Mouse (Mus musculus): ENCODE data around the gene Gm9970.
"Not testable (repeated sequence)": the region's sequence is repeated elsewhere in the genome, so short reads cannot be mapped to it uniquely, and the experiment has no call there.

Gm9970 gene

GRCm38 (mm10) chr5:31221304-31221945, 19.6 kb downstream of the Gm9970 start:
- DNase-seq, result peak; percentile 40

- DNase-seq, result peak; percentile 97
Measured at GRCm38 (mm10) chr5:31220448-31221303, 20.4 kb downstream of the Gm9970 start, which contains the start of gene Ppm1g. Ppm1g (minus strand) TSS chr5:31220687.

DNA sequence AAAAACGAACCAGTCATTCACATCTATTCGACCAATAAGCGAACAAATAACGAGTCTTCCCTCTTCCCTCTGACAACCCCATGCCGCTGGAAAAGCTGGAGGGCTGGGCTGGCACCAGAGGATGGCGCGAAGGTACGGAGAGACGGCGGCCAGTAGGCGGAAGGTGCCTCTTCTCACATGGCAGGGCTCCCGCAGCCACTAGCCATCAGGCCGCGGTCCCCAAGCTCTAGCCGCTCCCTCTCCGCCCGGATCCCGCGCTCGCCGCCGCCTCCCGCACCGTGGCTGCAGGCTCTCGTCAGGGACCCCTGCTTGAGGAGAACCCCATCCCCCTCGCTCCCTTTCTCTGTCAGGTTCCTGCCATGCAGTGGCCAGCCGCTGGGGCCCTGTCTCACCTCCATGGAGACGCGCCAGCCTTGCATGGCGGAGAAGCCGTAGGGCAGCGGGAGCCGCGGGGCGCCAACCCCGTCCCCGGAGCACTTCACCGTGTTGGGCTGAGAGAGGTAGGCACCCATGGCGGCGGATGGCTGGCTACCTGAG, 21.1 kb downstream of the Gm9970 start:
- DNase-seq, result peak; percentile 63

DNA sequence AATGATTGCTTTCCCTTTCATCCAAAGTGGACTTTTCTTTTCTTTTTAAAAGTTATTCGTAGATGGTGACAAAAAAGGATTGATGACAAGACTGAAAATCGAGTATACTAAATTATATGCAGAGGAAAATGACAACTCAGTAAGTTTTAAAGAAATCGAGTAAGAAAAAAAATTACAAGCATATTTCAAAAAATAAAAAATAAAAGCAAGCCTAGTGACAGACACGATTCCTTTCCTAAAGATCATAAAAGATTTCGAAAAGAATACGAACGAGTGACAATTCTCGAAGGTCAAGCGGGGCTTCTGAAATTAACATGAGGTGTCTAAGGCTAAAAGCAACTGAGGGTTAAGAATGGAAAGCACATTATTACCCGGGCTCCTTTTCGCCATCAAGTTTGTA, 21.6 kb downstream of the Gm9970 start:
- DNase-seq, result no peak

- no peak for DNase-seq
Measured at GRCm38 (mm10) chr5:31219070-31219469, 22.0 kb downstream of the Gm9970 start.

DNA sequence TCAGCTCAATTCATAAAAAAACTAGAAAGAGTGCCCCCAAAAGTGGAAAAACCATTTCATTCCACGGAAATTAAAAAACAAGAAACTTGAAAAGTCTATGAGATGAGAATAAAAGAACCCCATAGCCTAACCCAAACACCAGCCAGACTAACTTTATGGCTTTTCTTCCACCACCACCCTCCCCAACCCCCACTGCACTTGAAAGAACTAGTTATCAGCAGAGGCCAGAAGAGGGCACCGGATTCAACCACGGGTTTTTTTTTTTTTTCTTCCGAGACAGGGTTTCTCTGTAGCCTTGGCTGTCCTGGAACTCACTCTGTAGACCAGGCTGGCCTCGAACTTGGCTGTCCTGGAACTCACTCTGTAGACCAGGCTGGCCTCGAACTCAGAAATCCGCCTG, 22.7 kb downstream of the Gm9970 start:
- DNase-seq, result no peak

GRCm38 (mm10) chr5:31216554-31216953, 24.5 kb downstream of the Gm9970 start:
- DNase-seq, result not testable (repeated sequence)

DNA sequence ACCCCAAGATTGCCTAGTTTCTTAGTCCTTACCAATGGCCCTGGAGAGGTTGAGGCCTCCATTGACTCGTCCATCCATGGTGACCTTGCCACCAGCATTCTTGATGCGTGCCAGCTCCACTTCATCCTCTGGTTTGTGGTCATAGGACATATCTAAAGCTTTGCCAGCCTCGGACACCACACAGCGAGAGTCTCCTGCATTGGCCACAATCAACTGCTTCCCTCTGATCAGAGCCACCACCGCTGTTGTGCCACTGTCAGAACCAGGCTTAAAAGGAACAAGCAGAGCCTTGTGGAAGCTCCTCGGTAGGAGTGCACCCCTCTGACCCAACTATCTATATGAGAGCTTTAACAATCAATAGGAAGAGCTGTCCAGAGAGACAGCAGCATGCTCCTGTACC, 36.6 kb downstream of the Gm9970 start:
- DNase-seq, result no peak

DNA sequence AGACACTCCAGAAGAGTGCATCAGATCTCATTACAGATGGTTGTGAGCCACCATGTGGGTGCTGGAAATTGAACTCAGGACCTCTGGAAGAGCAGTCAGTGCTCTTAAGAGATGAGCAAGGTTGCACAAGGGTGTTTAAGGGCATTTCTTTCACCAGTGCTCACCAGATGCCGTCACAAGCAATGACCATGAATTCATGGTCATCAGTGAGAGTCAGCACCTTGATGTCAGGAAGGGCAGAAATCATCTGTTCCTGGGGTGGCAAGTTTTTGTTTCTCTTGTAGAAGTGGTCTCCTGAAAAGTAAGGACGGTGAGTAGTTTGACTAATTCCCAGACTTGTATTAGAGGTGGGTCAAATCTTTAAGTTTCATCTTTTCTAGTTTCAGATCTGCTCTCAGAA, 37.2 kb downstream of the Gm9970 start:
- no peak for DNase-seq

DNA sequence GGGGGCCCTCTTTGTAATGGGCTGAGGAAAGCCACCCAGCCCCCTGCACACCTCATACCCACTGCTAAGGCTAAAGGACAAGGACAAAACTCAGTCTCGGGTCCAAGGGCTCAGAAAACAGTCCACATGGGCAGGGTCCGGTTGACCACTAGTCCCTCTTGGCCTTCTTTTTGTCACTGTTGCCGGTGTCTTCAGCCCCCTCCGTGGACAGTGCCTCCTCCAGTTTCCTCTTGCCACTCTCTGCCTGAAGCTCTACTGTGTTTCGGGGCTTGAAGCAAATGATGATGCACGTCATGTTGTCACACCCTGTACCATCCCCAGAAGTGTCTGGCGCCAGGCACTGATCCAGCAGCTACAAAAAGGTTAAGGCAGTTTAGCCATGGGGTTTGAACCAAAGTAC, 38.1 kb downstream of the Gm9970 start:
- DNase-seq, result no peak

DNA sequence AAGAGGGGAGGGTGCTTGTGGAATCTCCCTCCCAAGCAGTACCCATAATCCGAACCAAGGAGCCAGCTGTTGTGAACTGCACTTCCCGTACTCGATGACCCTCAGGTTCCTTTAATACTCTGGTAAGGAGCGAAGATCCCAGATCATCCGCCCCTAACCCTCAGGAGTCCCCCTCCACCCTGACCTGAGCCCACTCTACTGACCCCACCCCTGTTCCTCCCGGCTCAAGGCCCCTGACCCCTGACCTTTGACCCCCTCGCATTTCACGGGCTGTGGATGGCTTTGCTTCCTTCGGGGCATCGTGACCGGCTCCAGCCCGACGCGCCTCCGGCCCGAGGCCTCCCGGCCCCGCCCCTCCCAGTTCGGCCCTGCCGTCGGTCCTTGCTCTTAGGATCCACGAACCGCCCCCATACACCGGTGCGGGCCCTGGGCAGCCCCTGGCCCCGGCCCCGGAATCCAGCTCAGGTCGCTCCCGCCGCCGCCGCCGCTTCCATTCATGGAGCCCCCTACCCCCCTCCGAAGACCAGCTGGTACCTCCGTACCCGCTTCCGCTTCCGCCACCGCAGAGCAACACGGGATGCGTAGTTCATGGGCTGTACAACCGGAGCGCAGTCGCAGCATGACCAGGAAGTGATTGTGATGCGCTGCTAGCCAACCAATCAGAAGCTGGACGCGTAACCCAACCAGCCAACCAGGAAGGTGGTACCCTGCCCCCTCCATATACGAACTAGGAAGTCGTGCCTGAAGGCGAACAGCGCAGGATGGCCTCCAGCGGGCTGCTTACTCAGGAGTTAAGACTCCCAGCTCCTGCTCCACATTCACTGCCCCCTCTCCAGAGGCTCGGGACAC, 39.1 kb downstream of the Gm9970 start, which contains the start of gene Zfp513:
Gene Zfp513 (minus strand): TSS at position 562 of the 849 bp plus-strand sequence.
- DNase-seq, result peak; percentile 91

DNA sequence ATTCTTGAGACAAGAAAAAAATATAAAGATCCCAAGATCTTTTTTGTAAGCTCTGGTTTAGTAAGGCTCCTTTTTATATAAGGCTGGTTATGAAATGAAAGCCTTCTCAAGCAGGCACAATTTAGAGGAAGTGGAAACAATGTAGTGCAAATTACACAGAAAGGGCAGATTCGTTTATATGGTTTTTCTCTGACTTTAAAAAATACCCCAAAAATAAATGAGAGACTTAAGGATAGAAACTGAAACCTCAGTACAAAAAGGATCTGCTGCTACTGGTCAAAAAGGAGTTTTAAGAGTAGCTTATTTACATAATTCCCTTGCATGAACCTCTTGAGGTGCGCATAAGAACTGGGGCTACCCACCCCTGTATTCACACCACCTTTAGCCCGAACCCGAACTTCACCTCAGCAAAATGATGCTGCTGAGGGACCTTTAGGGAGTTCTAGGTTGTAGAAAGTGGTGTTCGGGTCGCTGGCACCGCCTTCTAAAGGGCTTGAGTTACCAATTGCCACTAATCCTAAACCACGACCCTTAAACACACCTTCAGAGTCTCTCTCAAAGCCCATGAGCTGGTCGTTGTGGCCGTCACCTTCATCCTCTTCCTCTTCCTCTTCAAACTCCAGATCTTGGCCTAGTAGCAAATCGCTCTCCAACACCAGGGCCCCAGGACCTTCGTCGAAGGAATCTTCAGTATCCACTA, 39.8 kb downstream of the Gm9970 start:
- no peak for DNase-seq

DNA sequence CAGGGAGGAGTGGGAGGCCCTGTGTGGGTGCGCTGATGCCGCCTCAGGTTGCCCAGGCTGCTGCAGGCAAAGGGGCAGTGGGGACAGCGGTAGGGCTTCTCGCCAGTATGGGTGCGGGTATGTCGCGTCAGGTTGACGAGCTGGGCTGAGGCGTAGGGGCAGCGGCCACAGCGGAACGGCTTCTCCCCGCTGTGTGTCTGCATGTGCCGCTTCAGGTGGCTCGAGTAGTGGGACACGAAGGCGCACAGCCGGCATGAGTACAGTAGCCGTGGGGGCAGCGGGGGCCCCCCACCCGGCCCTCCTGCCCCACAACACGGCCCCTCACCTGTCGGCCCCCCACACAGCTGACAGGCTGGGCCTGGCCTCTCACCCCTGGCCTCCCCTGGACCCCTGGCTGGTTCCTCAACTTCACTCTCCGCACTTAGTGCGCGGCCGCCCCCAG, 40.7 kb downstream of the Gm9970 start:
- no peak for DNase-seq

DNA sequence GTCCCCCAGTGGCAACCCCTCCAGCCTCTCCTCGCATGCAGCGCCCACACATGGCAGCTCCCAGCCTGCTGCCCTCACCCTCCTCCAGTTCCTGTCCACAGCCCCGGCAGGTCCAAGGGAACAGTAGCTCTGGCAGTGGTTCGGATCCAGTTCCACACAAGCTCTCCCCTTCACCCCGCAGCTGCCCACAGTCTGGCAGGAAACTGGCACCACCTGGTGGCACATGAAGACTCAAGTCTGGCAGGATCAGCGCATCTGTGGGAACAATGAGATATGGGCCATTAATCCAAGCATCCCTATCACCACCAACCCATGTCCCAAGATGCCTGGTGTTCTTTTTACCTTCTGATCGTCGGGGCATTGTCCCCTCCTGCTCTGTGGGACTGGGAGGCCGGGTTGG, 41.1 kb downstream of the Gm9970 start:
- DNase-seq, result no peak

GRCm38 (mm10) chr5:31199321-31199892, 41.6 kb downstream of the Gm9970 start:
- no peak for DNase-seq

GRCm38 (mm10) chr5:31198616-31199320, 42.3 kb downstream of the Gm9970 start:
- no peak for DNase-seq

DNA sequence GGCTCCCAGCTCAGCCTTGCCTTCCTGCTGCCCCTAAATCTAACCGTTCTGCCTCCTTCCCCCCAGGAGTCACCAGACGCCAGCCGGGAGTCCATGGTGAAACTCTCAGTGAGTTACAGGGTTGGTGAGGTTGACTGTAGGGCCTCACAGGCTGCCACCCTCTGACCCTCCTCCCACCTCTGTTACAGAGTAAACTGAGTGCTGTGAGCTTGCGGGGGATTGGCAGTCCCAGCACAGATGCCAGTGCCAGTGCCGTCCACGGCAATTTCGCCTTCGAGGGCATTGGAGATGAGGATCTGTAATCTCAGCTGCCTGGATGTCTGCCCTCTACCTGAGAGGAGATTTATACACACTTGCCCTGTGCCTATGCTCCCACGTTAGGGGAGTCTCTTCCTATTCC, 42.9 kb downstream of the Gm9970 start:
- no peak for DNase-seq

DNA sequence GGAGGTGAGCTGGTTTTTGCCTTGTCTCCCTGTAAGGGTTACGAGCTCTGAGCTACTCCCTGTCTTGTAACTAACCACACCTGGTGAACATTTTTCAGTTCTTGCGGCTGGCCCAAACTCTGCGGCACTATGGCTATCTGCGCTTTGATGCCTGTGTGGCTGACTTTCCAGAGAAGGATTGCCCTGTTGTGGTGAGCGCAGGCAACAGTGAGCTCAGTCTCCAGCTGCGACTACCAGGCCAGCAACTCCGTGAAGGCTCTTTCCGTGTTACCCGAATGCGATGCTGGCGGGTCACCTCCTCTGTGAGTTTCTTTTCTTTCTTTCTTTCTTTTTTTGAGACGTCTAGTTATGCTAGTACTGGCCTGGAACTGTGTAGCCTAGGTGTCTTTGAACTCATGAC, 44.0 kb downstream of the Gm9970 start:
- DNase-seq, result no peak

DNA sequence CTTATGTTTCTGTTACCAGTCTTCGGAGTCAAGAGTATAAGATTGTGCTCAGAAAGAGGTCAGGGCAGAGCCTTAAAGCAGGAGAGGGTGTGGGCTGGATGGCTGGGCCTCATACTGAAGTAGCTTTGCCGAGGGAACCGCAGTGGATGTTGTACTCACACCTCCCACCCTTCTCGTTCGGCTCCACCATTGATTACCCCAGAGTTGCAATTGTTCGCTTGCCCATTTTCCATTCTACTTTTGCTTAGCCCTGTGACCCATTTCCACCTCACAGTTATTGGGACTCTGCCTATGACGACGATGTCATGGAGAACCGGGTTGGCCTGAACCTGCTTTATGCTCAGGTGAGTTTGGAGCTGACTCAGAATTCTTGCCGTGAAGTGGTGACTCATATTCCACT, 44.8 kb downstream of the Gm9970 start:
- no peak for DNase-seq

DNA sequence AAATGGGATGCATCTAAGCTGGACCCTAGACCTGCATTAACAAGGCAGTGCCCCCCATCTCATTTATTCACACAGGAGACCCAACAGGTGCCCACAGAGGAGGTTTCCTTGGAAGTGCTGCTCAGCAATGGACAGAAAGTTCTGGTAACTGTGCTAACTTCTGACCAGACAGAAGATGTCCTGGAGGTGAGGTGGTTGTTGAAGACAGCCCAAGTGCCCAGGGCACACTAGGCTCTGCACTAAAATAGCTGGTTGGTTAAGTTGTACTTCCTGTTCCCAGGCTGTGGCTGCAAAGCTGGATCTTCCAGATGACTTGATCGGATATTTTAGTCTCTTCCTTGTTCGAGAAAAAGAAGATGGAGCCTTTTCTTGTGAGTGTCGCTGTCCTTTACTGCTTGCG, 45.4 kb downstream of the Gm9970 start:
- no peak for DNase-seq

All from right cerebral cortex, postnatal 4 days (tissue).